Mouse (Mus musculus): ENCODE measurements around the gene March1.

March1 gene

DNA sequence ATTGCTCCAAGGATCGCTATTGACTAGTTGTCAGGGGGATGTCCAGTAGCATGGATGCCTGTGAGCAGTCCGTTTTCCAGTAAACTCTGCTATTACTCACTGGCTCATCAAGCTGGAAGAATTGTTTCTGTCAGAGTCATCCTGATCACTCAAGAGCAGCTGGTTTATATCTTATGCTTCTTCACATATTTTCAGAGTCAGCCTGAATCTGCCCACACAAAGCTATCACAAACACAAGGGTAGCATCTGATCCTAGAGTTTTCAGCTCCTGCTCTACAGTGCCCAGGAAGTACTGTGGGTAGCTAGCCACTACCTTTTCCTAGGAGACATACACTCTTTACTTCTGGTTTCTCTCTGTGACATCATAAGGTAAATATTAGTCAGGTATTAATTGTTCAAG, 405.1 kb downstream of the March1 start:
- no peak for DNase-seq

DNA sequence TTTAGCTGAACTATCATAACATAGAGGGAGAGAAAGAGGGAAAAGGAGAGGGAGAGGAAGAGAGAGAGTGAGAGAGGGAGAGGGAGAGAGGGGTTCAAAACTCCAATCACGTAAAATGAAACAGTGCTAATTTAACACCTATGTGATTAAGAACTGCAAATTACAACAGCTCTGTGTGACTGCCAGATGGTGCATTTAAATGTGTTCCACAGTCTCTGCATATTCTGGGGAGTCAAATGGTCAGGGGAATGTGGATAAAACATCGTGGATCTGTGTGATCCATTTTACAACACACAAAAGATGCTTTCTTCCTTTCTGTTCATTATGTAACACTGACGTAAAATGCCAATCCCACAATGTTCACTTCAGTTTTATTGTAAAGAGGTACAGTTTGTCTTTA, 416.0 kb downstream of the March1 start:
- no peak for DNase-seq

DNA sequence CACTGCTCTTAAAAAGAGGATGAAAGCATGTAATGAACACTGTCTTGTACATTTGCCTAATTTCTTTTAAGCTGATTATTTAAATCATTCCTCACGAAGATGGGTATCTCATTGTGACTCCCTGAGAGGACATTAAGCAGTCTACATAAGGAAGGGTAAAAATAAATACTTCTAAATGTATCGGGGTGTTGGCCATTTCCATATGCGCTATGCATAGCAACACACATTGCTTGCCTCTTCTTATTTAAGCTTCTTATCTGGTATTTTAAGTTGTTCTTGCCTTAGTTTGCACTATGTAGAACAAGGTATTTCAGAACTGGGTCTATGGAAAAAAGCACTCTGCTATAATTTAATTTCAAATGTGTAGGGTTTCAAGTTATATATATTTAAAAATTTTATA, 416.7 kb downstream of the March1 start:
- DNase-seq, result no peak

DNA sequence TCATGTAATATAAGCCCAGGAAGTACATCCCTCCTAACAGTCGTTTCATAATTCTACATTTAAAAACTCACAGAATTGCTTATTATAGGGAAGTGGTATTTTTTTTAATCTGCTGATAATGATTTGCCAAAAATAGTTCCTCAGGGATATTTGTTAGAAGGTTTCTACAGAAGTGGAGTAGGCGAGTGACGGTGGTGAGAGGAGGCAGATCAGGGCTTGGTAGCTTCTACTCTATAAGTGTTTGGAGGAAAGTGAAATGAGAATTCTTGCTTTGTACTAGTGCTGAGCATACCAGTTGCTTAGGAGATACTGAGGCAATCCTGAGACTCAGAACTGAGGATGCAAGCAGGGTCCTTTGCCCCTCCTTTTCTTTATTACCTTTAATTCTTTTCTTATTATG, 476.5 kb downstream of the March1 start:
- DNase-seq, result no peak

DNA sequence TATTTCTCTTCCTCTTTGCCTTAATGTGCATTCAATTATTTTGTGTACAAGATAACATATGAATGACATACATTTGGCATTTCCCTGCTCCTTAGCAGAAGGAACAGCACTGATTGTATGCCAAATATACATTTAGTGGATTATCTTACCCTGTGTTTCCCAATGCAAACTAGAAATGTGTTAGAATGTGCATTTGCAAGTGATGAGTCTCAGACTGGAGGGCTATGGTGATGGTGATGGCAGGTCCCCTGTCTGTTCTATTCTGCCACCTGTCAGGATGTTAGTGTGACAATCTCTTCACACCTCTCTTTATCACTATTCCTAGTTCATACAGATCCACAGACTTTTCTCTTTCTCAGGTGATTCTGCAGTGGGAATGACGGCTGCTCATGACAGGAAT, 480.4 kb downstream of the March1 start:
- DNase-seq, result no peak

DNA sequence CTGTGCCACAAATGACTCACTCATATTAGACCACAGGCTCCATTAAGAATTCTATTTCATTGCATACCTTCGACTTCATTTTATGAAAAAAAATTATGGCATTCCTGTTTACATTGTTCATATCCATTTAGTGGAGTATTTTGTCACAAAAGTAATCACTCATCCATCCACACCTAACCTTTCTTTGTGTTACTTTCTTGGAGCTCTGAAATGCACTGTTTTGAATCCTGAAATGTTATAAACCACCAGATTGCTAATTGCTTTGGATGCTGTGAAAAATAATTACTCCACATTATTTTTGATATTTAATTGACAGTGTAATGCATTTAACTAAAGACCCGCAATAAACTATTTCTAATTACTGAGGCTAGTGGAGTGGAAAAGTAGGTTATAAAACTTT, 501.6 kb downstream of the March1 start:
- no peak for DNase-seq

DNA sequence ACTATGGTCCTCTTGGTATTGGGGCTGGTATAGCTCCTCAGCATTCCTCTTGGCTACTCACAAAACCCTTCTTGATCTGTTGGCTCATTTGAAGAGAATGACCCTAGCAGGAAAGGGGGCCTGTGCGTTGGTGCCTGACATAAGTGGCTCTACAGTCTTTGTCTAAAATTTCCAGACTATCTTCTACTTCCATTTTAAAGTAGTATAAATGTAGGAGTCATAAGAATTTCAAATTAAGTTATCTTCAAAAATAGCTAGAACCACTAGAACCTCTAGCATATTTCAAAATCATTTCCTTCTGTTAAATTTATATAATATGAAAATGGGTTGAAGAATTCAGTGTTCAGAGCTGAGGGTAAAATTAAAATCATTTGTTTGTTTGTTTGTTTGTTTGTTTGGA, 541.9 kb downstream of the March1 start:
- DNase-seq, result no peak

DNA sequence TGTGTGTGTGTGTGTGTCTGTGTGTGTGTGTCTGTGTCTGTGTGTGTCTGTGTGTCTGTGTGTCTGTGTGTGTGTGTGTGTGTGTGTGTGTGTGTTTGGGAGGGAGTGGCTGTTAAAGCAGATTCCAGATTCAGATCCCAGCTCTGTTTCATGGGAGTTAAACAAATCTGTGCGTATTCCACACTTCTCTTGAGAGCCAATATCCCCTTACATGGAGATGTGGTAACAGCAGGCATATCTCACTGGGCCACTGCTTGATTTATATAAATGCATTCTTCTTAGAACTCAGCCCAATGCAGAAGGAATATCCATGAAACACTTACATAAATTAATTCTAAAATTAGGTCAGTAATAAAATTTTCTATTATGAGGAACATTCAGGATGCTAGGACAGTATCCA, 549.1 kb downstream of the March1 start:
- no peak for DNase-seq

DNA sequence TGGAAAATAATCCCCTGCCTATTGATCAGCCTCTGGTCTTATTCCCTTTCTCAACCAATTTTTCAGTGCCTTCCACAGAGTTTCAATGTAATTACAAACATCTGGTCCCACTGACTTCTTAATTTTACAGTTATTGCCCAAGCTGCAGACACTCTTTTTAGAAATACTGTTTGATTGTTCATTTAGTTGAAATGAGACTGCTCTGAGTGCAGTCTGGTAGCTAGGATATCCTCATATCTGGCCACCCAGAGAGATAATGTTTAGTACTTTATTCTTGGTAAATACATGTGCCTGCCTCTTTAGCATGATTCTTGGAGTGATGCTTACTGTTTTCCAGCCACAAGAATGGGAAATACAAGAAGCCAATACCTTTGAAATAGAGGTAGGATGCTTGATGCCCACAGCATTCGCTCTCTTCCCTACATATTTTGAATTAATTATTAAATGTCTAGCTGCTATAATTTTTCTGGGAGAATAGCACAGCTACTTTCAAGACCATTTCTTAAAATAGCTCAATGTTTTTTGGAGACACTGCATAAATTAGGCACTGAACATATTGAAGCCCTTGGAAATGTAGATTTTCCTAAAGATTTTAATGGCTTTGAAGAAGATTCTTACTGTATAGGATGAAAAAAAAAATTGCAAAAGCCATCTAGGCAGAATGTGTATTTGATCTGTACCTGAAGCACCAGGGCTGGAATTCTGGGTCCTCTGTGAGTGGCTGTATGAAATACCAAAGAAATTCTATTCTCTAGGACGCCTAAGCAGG, 549.9 kb downstream of the March1 start:
- no peak for DNase-seq

DNA sequence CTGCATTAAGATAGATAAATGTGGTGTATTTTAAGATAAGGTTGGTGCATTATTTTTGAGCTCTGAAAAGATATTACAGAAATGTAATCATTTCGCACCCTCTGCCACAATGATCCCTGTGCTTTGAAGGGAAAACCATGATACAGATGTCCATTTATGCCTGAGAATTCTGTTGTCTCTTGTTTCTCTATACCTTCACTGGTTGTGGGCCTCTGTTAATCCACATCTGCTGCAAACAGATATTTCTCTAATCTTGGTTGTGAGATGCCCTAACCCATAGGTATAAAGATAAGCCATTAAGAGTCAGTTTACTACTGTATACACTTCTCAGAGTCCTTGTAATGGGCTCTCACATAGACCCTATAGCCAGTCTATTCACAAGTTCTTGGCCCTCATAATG, 561.6 kb downstream of the March1 start:
- DNase-seq, result no peak

DNA sequence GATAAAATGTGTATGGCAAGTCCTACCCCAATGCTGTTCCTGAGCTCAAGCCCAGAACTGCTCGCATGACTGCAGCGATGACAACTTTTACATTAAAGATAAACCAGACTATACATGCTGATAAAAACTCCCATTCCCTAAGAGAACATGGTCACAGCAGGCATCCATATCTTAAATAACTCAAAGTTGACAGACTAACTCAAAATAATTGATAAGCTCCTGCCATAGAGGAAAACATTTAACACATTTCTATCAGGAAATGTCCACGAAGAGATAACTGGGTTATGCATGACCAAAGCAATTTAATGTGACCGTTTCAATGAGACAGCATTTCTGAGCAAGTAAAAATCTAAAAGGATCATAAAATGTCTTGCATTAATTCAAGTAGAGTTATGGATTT, 563.6 kb downstream of the March1 start:
- no peak for DNase-seq

DNA sequence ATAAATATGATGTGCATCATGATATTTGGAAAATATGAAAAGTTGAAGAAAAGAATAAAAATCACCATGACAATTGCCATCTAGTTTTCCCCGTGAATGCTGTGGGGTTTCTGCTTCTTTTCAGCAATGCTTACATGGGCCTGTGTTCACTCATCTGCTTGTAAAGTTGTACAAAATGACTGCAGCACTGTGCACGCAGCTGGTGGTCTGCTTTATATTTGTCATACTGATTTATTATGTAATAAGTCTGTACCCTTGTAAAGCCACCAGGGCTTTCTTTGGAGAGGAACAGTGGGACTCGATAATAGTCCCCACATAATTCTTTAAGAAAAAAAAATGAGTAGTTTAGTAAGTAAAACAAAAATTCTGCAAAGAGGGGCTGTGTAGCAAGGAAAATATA, 564.6 kb downstream of the March1 start:
- no peak for DNase-seq

DNA sequence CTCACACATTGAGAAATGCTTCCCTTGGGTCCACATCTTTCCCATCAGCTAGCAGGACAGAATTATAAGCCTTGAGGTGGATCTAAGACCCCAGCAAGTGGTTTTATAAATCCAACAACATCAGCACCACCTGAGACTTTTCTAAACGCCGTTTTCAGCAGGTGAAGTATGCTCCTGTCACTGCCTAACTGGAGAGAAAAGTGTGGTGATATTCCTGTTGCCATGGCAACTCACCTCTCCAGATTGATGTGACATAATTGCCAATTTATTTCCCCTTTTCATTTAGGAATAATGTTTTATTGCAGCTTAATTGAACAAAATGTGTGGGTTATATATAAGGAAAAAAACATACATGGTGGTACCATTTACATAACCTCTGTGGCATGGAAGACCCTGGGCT, 565.8 kb downstream of the March1 start:
- DNase-seq, result no peak

DNA sequence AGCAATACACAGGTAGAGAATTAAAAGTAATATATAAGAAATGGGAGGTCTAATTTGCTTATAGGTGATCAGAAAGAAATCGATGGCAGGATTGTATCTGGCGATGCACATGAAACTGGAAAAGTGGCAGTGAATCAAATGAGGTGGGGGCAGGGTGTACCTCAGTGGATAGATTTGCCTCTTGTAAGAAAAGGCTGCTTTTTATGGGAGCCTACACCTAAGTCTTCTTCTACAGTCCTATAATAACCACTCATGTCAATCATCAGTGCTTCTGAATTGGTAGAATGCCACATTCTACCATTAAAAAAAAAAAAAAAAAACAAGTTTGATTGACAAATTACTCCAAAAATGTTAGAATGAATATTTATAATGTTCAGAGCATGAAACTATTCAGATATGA, 567.5 kb downstream of the March1 start:
- no peak for DNase-seq

DNA sequence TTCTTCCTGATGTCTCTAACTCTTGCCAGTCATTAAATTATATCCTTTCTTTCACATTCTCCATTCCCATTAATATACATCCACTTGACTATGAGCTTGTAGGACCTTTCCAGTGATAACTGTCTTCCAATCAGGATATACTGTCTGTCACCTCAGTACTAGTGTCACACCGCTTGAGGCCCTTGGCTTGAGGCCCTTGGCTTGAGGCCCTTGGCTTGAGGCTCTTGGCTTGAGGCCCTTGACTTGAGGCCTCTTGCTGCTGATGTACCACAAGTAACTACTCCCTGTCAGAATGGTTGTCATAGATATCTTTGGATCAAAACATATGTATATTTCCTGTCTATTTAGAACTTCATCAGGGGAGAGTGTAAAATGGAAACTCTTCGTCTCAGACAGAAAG, 576.7 kb downstream of the March1 start:
- DNase-seq, result no peak

DNA sequence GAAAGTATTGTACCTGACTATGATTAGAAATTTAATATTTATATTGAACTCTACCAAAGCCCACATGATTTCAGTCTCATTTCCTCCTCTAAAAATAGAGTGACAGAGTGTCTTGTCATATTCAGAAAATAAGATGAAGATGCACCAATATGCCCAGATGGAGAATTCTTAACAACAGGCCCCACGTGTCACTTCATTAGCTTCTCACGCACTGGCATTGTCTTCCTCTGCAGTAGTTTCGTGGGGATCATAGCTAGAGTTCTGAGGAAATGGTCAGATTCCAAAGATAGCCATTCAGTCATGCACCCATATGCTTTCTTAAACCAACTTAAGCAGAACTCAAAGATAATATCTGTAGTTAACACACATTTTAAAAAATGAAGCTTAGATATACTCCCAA, 582.5 kb downstream of the March1 start:
- DNase-seq, result no peak

DNA sequence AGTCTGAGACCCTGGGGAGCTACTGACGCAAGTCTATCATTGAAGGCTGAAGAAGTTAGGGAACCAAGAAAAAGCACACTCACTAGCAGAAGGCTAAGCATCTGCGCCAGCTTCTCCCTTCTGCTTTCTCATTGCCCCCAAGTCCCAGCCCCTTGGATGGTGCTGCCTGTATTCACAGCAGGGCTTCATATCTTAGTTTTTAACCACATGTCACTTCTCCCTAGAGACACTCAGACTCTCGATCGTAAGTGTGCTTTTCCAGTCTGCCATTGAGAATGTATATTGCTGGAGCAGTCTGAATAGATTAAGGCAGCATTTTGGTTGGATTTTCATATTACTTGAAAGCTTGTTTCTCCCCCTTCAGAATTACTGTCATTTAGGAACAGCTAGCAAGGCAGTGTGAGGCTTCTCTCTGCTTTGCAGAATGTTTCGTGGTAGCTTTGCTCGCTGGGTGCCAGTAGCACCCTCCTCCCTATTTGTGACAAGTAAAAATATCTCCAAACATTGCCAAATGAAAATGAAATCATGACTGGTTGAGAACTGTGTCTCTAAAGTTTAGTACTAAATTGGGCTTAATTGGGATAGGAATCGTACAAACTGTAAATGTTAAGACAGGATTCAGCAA, 586.2 kb downstream of the March1 start:
- no peak for DNase-seq

DNA sequence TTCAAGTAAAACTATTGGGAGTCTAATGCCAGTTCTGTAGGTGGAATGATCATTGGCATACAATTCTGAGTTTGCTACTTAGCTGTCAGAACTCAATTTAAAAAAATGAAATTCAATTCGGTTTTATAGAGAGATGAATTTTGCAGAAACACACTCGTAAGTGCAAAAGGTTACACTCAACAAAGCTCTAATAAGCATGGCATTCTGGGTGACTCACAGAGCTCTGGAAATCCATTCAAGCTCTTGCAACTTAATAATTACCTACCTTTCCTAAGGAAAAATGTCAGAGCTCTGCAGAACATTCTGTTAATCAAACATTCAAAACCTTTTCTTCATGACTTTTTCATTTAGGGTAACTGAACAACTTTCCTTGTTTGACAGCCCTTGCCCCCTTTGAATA, 591.9 kb downstream of the March1 start:
- no peak for DNase-seq

DNA sequence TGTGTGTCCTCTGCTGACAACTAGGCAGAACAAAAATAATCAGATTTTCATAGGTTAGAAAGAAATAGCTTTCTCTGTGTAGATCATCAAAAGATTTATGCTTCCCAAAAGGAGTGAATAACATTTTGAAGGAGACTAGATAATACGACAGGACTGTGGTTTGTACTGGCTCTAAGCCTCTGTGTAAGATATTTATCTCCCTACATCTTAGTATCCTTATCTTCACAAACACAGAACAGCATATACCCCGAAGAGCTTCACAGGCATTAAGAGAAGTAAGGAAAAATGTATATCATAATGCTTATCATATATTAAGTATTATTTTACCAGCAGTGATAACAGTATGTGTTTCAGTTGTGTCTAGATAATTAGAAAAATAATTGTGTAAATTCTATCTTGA, 592.6 kb downstream of the March1 start:
- DNase-seq, result no peak

DNA sequence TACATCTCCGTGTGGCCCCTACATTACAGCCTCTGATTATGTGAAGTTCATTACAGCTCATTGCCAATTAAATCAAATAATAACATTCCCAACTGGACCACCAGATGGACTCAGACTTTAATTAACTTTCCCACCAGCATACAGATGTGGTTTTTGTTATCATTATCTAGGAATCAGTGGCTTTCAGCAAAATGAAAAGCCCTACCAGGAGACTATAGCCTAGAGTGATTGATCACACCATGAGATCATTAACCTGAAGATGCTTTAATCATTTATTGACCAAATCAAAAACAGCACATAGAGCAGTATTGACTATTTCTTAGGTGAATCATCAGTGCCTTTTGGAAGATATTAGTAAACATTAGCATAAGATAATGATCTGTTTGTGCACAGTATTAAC, 602.3 kb downstream of the March1 start:
- no peak for DNase-seq

DNA sequence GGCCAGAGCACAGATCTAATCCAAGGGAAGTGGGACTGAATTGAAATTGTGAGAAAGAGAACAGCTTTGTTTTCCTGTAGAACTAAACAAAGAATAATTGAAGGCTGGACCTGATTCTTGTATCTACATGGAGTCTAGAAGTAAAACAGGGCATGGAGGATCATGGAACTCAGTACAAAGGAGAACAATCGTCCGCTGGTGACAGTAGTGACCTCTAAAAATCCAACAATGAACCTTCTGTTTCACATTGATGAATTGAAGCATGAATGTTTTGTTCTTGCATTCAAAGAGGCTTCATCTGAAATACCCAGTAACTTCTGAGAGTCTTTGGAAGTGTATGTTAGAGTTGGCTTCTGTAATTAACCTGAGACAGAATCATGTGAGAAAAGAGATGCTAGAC, 612.2 kb downstream of the March1 start:
- no peak for DNase-seq

DNA sequence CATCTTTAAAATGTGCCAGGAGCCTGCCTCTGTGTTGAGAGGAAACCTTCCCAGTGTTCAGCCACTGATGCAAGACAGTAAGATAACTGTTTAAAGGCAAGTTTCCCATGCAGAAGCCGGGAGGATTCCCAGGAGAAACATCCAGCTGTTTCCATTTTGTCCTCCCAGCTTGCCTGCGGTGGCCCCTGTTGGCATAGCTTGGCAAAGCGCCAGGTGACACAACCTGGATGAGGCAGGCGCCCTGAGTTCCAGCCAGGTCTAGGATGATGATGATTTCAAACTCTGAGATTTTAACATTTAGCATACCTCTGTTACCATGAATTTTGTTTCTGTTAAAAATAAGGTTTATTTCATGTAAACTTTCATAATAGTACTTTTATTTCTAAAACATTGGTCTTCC, 651.8 kb downstream of the March1 start:
- no peak for DNase-seq

DNA sequence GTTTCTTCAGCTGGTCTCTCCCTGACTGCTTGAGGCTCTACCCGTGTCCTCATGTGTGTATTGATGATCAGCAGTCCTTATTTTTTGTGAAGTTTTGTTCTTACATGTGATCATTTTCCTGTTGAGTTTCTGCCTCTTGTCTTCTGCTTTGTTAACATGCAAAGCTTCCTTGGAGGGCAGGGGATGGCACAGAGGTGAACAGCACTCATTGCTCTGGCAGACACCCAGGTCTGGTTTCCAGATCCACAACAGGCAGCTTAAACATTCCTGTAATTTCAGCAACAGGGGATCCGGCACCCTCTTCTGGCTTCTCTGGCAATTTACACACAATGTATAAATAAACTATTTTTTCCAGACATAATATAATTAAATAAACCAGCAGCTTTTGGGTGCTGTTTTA, 652.4 kb downstream of the March1 start:
- DNase-seq, result no peak

DNA sequence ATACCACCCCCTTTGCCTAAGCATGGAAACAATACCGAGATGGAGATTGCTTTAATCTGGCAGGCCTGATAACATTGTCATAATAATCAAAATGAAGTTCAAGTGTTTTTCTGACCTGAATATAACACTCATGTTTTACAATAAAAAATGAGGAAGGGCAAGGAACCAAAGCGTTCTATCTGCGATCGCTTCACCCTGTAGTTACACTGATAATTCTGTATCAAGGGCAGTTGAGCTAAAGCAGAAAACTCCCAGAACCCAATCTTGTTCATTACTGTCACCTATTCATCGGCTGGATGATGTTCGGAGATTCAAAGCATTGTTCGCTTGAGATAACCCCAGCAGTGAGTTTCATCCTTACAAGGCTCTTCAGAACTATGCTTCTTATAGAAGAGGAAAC, 700.1 kb downstream of the March1 start:
- no peak for DNase-seq

Data from lung, postnatal 4 days (tissue).